Mouse (Mus musculus): Measurements from ENCODE around the gene Gm8334.
"Not testable (repeated sequence)": the region's sequence is repeated elsewhere in the genome, so short reads cannot be mapped to it uniquely, and the experiment has no call there.

The Gm8334 gene

GRCm38 (mm10) chrX:148615053-148615452, at the start of gene Gm8334:
Gm8334 (minus strand) TSS chrX:148615153.
- not testable (repeated sequence) for DNase-seq

- DNase-seq = not testable (repeated sequence)
These were observed 48.3 kb upstream of the Gm8334 start, which contains the start of gene Gm15127 for GRCm38 (mm10) chrX:148663298-148663697. Gm15127 (plus strand) TSS chrX:148663598.
